Mouse (Mus musculus) midbrain, embryonic 14.5 days (tissue): ENCODE data around the gene Sgms2. TPM values are rescaled to one million over a fixed set of nuclear protein-coding genes. Genes with fewer than 3 reads are reported as not detected.
"Not testable (repeated sequence)": the region's sequence is repeated elsewhere in the genome, so short reads cannot be mapped to it uniquely, and the experiment has no call there.

Experiments used
- ATAC-seq: fragments of 200-750 bp; cut with Nextera tagmentation; 2 replicates; pipeline ENCODE4 v1.8.0; 2017; ENCODE audit warnings: moderate number of reproducible peaks, moderate library complexity; ENCODE audit not compliant: low FRiP score, low TSS enrichment
- DNase-seq: peaks from one replicate; pipeline ENCODE4 v3.0.0-alpha.2; 2015
- H3K27ac ChIP-seq: fragments of 300-500 bp; sonication (generic); replicated peaks from 2 replicates; pipeline ENCODE4 v1.5.1; 2014; ENCODE audit warnings: mild to moderate bottlenecking, low read depth, low read length, moderate library complexity
- H3K27me3 ChIP-seq: fragments of 300-500 bp; sonication (generic); 2 replicates; pipeline ENCODE4 v1.6.1; 2014; ENCODE audit warnings: low read length, control low read depth, mixed read lengths; ENCODE audit not compliant: control insufficient read depth, insufficient read depth
- H3K36me3 ChIP-seq: fragments of 300-500 bp; sonication (generic); 2 replicates; pipeline ENCODE4 v1.6.1; 2014; ENCODE audit warnings: low read length, control low read depth; ENCODE audit not compliant: control insufficient read depth, insufficient read depth
- H3K4me1 ChIP-seq: fragments of 300-500 bp; sonication (generic); 2 replicates; pipeline ENCODE4 v1.6.1; 2014; ENCODE audit warnings: mild to moderate bottlenecking, antibody characterized with exemption, low read length, control low read depth; ENCODE audit not compliant: control insufficient read depth, insufficient read depth
- H3K4me2 ChIP-seq: fragments of 300-500 bp; sonication (generic); 2 replicates; pipeline ENCODE4 v1.6.1; 2014; ENCODE audit warnings: mild to moderate bottlenecking, low read length, moderate library complexity
- H3K4me3 ChIP-seq: fragments of 300-500 bp; sonication (generic); replicated peaks from 2 replicates; pipeline ENCODE4 v1.5.1; 2014; ENCODE audit warnings: low read depth, low read length
- H3K9ac ChIP-seq: fragments of 300-500 bp; sonication (generic); replicated peaks from 2 replicates; pipeline ENCODE4 v1.6.1; 2014; ENCODE audit warnings: mild to moderate bottlenecking, low read length, moderate library complexity
- H3K9me3 ChIP-seq: fragments of 300-500 bp; sonication (generic); 2 replicates; pipeline ENCODE4 v1.6.1; 2016; ENCODE audit warnings: low read length, control low read depth, mixed read lengths; ENCODE audit not compliant: control insufficient read depth
- WGBS: fragments of 180-500 bp; shearing (Covaris S2); extraction: QIAGEN DNeasy Blood & Tissue Kit; methylation state at CpG from one replicate; pipeline ENCODE4 v1.1.7; 2014; 5-methylcytosine and 5-hydroxymethylcytosine counted together
- polyA plus RNA-seq: library from polyadenylated mRNA; unstranded; fragments of >200 nt; fragmentation: Nextera tagmentation; extraction: Ambion mirVana; gene quantifications from 2 replicates; pipeline ENCODE4 v1.2.1, GENCODE M21; 2014

The Sgms2 gene
- polyA plus RNA-seq, 1 experiment from 2014 or later = 0.93 TPM

DNA sequence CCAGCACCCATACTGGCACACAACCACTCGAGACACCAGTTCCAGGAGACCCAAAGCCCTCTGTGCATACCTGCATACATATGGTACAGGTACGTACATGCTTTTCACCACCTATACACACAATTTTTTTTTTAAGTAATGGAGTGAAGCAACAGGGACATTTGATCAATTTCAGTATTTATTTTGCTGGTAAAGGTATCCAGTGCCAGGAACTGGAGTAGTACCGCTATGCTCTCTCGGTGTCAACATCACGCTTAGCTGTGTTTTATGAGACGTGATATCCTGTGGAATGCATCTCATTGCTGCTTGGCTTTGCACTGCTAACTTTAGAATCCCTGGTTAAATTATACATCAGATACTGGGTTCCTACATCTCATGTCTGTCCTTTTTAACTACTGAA is 145.3 kb downstream of the Sgms2 start:
- Histone ChIP-seq H3K27ac (no peak overlapping the region), H3K4me1 (no peaks in the 10 kb centered on the region), H3K4me3 (no peak overlapping the region), H3K9me3 (no peaks in the 10 kb centered on the region), H3K9ac (no peak overlapping the region), H3K4me2 (no peak overlapping the region), H3K27me3 (no peaks in the 10 kb centered on the region), H3K36me3 (no peaks in the 10 kb centered on the region)
- ATAC-seq (no peak), DNase-seq (no peak)
- WGBS = 94% methylated on average over 6 of the region's 6 CpGs

DNA sequence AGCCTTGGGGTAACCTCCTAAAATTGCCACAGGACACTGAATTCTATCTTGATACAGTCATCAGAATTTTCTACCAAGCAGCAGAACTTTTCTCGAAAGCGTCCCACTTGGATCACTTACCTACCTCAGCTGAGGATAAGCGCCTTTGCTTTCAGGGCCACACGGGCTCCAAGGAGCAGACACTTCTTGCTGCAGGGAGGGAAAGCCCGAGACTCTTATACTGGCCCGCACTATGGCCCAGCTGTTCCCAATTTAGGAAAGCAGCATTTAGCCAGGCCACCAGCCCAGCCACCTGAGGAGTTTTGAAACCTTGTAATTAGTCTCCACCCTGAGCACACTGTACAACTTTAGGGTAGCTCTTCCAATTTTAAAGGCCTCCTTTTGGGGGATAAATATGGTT is 147.9 kb downstream of the Sgms2 start:
- WGBS = 92% methylated on average over 6 of the region's 6 CpGs
- no peak for DNase-seq

DNA sequence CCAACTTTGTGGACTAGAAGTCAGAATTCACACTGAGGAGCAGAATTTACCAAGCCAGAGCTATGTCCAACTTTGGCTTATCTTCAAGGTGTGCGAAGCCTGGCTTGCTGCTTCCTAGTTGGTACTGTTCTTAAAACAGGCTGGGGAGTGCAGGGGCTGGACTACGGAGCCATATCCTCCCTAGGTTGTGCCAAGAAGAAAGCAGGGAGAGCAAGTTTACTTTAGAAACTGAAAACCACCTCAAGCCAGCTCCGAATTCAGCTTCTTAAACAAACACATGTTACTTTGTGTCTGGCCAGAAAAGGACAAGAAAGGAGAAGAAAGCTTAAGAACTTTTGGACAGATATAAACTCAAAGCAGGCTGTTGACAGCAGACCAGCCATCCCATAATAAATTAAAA is 150.3 kb downstream of the Sgms2 start:
- no peak overlapping the region for H3K9ac ChIP-seq
- no peaks in the 10 kb centered on the region for H3K36me3 ChIP-seq
- H3K4me2 ChIP-seq = no peak overlapping the region
- H3K4me3 ChIP-seq = no peak overlapping the region
- H3K4me1 ChIP-seq = no peaks in the 10 kb centered on the region
- DNase-seq = no peak
- no peaks in the 10 kb centered on the region for H3K27me3 ChIP-seq
- no peak for ATAC-seq
- 85% methylated on average over 3 of the region's 3 CpGs for WGBS
- H3K27ac ChIP-seq = no peak overlapping the region
- H3K9me3 ChIP-seq = no peaks in the 10 kb centered on the region

More for the DNA sequence above, 147.9 kb downstream of the Sgms2 start:
- no peaks in the 10 kb centered on the region for H3K27me3 ChIP-seq
- no peak overlapping the region for H3K4me2 ChIP-seq
- no peaks in the 10 kb centered on the region for H3K36me3 ChIP-seq
- no peak overlapping the region for H3K27ac ChIP-seq
- no peak overlapping the region for H3K4me3 ChIP-seq
- ATAC-seq = no peak
- no peak overlapping the region for H3K9ac ChIP-seq
- H3K9me3 ChIP-seq = no peaks in the 10 kb centered on the region
- H3K4me1 ChIP-seq = no peaks in the 10 kb centered on the region

DNA sequence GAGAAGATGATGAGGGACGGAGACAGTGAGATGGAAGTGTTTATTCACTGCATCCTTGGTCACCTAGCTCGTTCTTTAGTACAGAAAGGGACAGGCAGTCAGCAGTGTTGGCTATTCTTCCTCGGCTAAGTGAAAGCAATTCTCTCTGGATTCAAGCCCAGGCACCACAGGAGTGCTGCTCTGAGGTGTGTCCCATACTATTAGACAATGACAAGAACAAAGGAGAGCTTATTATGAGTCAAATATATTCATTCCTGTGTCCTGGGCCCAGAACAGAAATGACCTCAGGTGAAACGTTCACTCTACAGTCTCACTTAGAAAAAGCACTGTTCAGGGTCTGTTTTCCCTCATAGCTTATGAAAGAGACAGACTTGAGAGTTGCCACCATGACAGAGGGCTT is 151.9 kb downstream of the Sgms2 start:
- WGBS = 66% methylated on average over 4 of the region's 4 CpGs
- Histone ChIP-seq H3K36me3 (no peaks in the 10 kb centered on the region), H3K9me3 (no peaks in the 10 kb centered on the region), H3K4me3 (no peak overlapping the region), H3K27ac (no peak overlapping the region), H3K4me1 (0 out of 2 replicates have a peak, but pooled peaks cover 5% of the 10 kb centered on the region), H3K4me2 (no peak overlapping the region), H3K27me3 (no peaks in the 10 kb centered on the region), H3K9ac (no peak overlapping the region)
- DNase-seq = no peak
- ATAC-seq = no peak

DNA sequence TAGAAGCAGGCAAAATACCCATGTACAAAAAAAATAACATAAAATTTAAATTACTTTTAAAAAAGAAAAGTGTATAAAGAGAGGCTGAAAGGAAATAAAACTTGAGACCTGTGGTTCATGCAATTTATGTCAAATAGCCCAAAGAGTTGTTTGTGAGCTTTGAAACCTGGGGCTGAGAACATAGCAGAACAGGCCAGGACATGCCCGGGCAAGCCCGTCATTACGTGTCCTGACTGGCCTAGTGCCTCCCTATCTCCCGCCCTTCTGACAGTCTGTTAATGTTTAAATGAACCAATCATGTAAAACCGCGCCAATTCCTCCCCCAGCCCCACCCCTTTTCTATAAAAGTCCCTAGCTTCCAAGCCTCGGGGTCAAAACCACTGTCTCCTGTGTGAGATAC is 153.5 kb downstream of the Sgms2 start:
- DNase-seq, H3K27me3 ChIP-seq, ATAC-seq, H3K9me3 ChIP-seq, H3K4me1 ChIP-seq, H3K36me3 ChIP-seq, H3K9ac ChIP-seq, H3K27ac ChIP-seq, H3K4me2 ChIP-seq, H3K4me3 ChIP-seq: not testable (repeated sequence)
- 96% methylated on average over 5 of the region's 7 CpGs for WGBS

DNA sequence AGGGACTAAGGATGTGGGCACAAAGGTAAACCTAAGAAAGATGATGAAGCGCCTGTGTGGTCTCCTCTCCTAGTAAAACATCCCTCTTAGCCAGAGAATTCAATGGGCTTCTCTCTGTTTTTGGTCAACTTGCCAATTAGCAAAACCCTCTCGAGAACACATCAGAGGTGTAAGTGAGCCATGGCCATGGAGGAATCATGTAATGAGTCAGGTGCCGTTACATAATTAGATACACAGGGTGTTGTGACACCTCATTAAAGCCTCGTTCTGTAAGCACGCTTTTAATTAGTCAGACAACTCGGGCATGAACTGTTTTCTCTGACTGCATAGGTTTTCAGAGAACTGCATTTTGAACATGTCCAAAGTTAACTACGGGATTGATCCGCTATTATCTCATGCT is 154.6 kb downstream of the Sgms2 start:
- peak; percentile 15 for DNase-seq
- ATAC-seq = no peak
- Histone ChIP-seq H3K4me2 (no peak overlapping the region), H3K27ac (no peak overlapping the region), H3K4me1 (0 out of 2 replicates have a peak, but pooled peaks cover 5% of the 10 kb centered on the region), H3K9me3 (no peaks in the 10 kb centered on the region), H3K36me3 (no peaks in the 10 kb centered on the region), H3K4me3 (no peak overlapping the region), H3K9ac (no peak overlapping the region), H3K27me3 (no peaks in the 10 kb centered on the region)
- 81% methylated on average over 8 of the region's 8 CpGs for WGBS

DNA sequence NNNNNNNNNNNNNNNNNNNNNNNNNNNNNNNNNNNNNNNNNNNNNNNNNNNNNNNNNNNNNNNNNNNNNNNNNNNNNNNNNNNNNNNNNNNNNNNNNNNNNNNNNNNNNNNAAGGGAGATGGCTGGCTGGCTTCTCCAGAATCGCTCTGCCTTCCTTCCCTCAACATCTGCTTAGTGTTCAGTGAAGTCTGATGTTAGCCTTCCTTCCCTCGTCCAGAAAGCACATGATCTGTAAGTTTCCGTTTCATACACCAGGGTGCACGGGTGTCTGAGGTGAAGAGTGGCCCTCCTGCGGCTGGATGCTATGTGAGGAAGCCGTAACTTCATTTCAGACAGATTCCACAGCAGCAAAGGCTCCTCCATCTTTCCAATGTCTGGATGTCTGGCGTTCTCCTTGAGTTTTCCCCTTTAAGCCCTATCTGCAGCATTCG is 156.1 kb downstream of the Sgms2 start:
- 0 out of 2 replicates have a peak, but pooled peaks cover 5% of the 10 kb centered on the region for H3K4me1 ChIP-seq
- H3K4me2 ChIP-seq = no peak overlapping the region
- no peaks in the 10 kb centered on the region for H3K9me3 ChIP-seq
- DNase-seq (no peak), ATAC-seq (no peak)
- no peaks in the 10 kb centered on the region for H3K27me3 ChIP-seq
- no peak overlapping the region for H3K9ac ChIP-seq
- H3K4me3 ChIP-seq = no peak overlapping the region
- no peaks in the 10 kb centered on the region for H3K36me3 ChIP-seq
- 83% methylated on average over 8 of the region's 8 CpGs for WGBS
- H3K27ac ChIP-seq = no peak overlapping the region

DNA sequence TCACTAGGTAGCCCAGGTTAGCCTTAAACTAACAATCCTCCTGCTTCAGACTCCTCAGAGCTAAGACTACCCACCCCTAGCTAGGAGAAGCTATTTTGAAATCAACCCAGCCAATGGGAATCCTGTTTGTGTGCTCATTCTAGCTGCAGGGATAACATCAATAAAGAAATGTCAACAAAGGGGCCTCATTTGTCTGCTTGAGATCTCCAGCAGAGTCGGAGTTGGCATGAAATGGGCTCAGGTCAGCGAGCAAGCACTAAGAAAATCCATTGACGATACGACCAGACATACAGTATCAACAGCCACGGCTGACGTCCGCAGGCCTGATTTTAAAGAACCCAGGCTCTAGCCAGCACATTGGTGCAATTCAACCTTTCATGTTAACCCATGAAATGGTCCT is 164.0 kb downstream of the Sgms2 start:
- ATAC-seq = no peak
- WGBS = 64% methylated on average over 7 of the region's 7 CpGs

DNA sequence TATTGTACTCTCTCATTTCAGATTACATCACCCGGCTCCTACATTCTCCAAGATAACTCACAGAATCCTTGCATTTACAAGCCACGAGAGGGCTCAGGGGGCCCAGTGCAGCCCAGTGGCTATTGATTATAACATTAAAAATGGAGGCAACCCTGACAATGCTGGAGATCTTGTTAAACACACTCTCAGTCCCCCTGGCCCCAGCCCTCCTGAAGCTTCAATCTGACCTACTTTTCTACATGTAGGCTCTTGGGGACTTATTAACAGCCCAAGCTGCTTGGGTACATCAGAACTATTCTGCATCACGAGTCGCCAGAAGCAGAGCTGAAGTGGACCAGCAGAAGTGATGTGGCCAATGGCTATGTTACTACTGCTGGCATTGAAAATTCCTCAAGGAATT is 164.6 kb downstream of the Sgms2 start:
- H3K4me3 ChIP-seq = no peak overlapping the region
- H3K9ac ChIP-seq = no peak overlapping the region
- ATAC-seq (no peak), DNase-seq (peak; percentile 25)
- no peaks in the 10 kb centered on the region for H3K9me3 ChIP-seq
- no peak overlapping the region for H3K27ac ChIP-seq
- WGBS = 76% methylated on average over 4 of the region's 4 CpGs
- no peaks in the 10 kb centered on the region for H3K4me1 ChIP-seq
- no peak overlapping the region for H3K4me2 ChIP-seq
- H3K36me3 ChIP-seq = no peaks in the 10 kb centered on the region
- H3K27me3 ChIP-seq = no peaks in the 10 kb centered on the region

More for the DNA sequence above, 164.0 kb downstream of the Sgms2 start:
- H3K4me2 ChIP-seq = no peak overlapping the region
- H3K4me1 ChIP-seq = no peaks in the 10 kb centered on the region
- H3K9me3 ChIP-seq = no peaks in the 10 kb centered on the region
- H3K36me3 ChIP-seq = no peaks in the 10 kb centered on the region
- H3K9ac ChIP-seq = no peak overlapping the region
- no peak overlapping the region for H3K27ac ChIP-seq
- no peak for DNase-seq
- H3K4me3 ChIP-seq = no peak overlapping the region
- no peaks in the 10 kb centered on the region for H3K27me3 ChIP-seq
